Mouse (Mus musculus) forebrain, postnatal 0 days (tissue): ENCODE measurements around the gene Matn1. TPM values are rescaled to one million over a fixed set of nuclear protein-coding genes. Genes with fewer than 3 reads are reported as not detected.

Source experiments
- ATAC-seq: fragments of 200-750 bp; cut with Nextera tagmentation; 2 replicates; pipeline ENCODE4 v1.8.0; 2017; ENCODE audit warnings: mild to moderate bottlenecking, moderate library complexity
- DNase-seq: peaks from one replicate; pipeline ENCODE4 v3.0.0-alpha.2; 2015
- H3K27ac ChIP-seq: fragments of 300-500 bp; sonication (generic); 2 replicates; pipeline ENCODE4 v1.5.1; 2014; ENCODE audit warnings: low read depth, mild to moderate bottlenecking, antibody characterized with exemption, low read length, moderate library complexity, mixed read lengths
- H3K27me3 ChIP-seq: fragments of 300-500 bp; sonication (generic); 2 replicates; pipeline ENCODE4 v1.6.1; 2014; ENCODE audit warnings: mild to moderate bottlenecking, low read length, mixed read lengths; ENCODE audit not compliant: insufficient read depth
- H3K36me3 ChIP-seq: fragments of 300-500 bp; sonication (generic); 2 replicates; pipeline ENCODE4 v1.6.1; 2014; ENCODE audit warnings: mild to moderate bottlenecking, moderate library complexity; ENCODE audit not compliant: insufficient read depth
- H3K4me1 ChIP-seq: fragments of 300-500 bp; sonication (generic); 2 replicates; pipeline ENCODE4 v1.6.1; 2014; ENCODE audit warnings: antibody characterized with exemption; ENCODE audit not compliant: insufficient read depth
- H3K4me2 ChIP-seq: fragments of 300-500 bp; sonication (generic); 2 replicates; pipeline ENCODE4 v1.6.1; 2014; ENCODE audit warnings: low read depth, mild to moderate bottlenecking, moderate library complexity
- H3K4me3 ChIP-seq: fragments of 300-500 bp; sonication (generic); 2 replicates; pipeline ENCODE4 v1.5.1; 2014; ENCODE audit warnings: low read depth, low read length, mixed read lengths
- H3K9ac ChIP-seq: fragments of 300-500 bp; sonication (generic); 2 replicates; pipeline ENCODE4 v1.6.1; 2014; ENCODE audit warnings: mild to moderate bottlenecking
- H3K9me3 ChIP-seq: fragments of 300-500 bp; sonication (generic); 2 replicates; pipeline ENCODE4 v1.6.1; 2016; ENCODE audit warnings: low read length
- CTCF ChIP-seq: sonication (generic); IDR thresholded peaks from 2 replicates; pipeline ENCODE4 v1.5.1; 2016; ENCODE audit warnings: antibody characterized with exemption, control low read depth, low read depth
- WGBS: fragments of 180-500 bp; shearing (Covaris S2); extraction: QIAGEN DNeasy Blood & Tissue Kit; methylation state at CpG from one replicate; pipeline ENCODE4 v1.1.7; 2014; 5-methylcytosine and 5-hydroxymethylcytosine counted together
- polyA plus RNA-seq: library from polyadenylated mRNA; unstranded; fragments of >200 nt; fragmentation: Nextera tagmentation; extraction: Ambion mirVana; gene quantifications from 2 replicates; pipeline ENCODE4 v1.2.1, GENCODE M21; 2015
- total RNA-seq: library from RNA; depleted of rRNA; stranded (reverse); fragments of >200 nt; gene quantifications from 2 replicates; pipeline ENCODE4 v1.2.3, GENCODE M21; 2014

Matn1 gene
- total and polyA plus RNA-seq, 2 experiments from 2014 or later, result 0.24 to 0.27 TPM

DNA sequence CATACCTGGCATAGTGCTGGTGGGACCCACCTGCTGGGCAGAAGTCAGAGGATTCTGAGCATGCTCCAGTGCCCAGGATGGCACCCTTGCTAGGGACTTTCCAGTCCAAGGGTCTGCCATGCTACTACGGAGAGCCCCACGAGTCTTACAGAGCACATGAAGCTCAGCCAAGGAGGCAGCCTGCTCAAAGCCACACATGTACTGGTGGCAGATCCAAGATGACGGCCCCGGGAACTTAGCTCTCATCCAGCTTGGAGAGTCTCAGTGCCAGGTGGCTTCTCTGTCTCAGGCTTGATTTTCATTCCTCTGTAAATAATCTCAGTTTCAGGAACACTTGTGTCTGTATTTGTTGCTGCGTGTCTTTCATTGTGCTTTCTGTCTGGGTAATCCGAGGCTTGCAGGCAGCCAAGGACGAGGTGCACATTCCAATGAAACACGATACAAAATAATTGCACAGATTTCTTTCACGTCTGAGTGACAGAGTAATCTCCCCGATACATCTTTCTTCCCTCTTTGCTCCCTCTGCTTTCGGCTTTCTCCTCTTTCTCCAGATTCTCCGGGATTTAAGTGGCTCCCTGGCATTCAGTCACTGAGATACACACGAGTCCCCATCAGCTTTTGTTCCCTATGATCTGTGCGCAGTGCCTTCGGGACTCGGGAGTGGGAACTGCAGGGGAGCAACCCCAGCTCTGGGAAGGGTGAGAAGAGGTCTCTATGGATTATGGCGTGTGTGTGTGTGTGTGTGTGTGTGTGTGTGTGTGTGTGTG, 40.4 kb downstream of the Matn1 start:
- DNase-seq (peak; percentile 75), ATAC-seq (peak; percentile 88)
- Histone ChIP-seq H3K4me3 (no peak overlapping the region), H3K4me2 (peak overlapping the region; percentile 10; the same call in 1 of the 2 replicates), H3K9ac (0 out of 2 replicates have a peak overlapping the region, but pooled peaks have one; percentile 1), H3K4me1 (0 out of 2 replicates have a peak, but pooled peaks cover 4% of the 10 kb centered on the region), H3K27me3 (no peaks in the 10 kb centered on the region), H3K27ac (peak overlapping the region; percentile 71), H3K9me3 (no peaks in the 10 kb centered on the region), H3K36me3 (no peaks in the 10 kb centered on the region)
- no peak for TF ChIP-seq CTCF
- WGBS, result 12% methylated on average over 17 of the region's 17 CpGs

DNA sequence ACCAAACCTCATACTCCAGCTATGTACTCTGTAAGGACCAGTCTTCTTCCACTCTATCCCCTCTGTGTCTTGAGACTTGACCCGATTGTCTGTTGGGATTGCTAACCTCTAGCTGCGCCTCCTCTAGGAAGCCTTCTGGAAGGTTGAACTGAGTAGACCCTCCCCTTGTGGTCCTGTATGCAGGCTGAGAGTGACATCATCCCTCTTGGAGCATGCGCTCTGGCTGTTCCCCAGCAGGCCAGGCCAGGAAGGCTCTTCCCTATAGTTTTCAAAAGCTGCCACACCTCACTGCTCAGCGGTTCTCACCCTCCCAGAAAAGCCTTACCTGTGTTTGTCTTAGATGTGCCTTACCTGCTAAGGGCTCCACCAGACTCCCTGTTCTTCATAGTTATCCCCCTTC, 42.9 kb downstream of the Matn1 start:
- DNase-seq (no peak), ATAC-seq (no peak)
- Histone ChIP-seq H3K4me1 (0 out of 2 replicates have a peak, but pooled peaks cover 4% of the 10 kb centered on the region), H3K27me3 (no peaks in the 10 kb centered on the region), H3K27ac (no peak overlapping the region), H3K9me3 (no peaks in the 10 kb centered on the region), H3K9ac (no peak overlapping the region), H3K36me3 (no peaks in the 10 kb centered on the region), H3K4me2 (no peak overlapping the region), H3K4me3 (no peak overlapping the region)
- 86% methylated on average over 4 of the region's 4 CpGs for WGBS
- no peak for TF ChIP-seq CTCF

DNA sequence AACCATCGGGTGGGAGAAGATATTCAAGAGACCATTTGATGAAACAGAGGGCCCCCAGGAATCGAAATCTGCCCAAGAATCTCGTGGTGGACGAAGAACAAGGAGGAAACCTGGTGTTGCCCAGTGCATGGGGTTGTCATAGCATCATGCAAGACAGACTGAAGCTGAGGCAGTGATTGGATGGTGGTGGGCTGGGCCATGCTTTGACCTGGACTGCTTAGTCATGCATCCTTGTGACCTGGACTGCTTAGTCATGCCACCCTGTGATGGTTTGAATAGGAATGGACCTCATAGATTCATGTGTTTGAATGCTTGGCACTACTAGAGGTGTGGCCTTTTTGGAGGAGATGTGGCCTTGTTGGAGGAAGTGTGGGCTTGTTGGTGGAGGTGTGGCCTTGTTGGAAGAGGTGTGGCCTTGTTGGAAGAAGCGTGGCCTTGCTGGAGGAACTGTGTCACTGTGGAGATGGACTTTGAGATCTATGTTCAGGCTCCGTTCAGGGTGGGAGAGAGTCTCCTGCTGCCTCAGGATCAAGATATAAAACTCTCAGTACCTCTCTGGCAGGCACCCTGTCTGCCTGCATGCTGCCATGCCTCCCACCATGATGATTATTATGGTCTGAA, 44.1 kb downstream of the Matn1 start:
- Histone ChIP-seq H3K9ac (no peak overlapping the region), H3K27ac (no peak overlapping the region), H3K36me3 (no peaks in the 10 kb centered on the region), H3K4me3 (no peak overlapping the region), H3K4me2 (no peak overlapping the region), H3K27me3 (no peaks in the 10 kb centered on the region), H3K4me1 (0 out of 2 replicates have a peak, but pooled peaks cover 4% of the 10 kb centered on the region), H3K9me3 (no peaks in the 10 kb centered on the region)
- 90% methylated on average over 6 of the region's 6 CpGs for WGBS
- no peak for TF ChIP-seq CTCF
- no peak for ATAC-seq
- no peak for DNase-seq

DNA sequence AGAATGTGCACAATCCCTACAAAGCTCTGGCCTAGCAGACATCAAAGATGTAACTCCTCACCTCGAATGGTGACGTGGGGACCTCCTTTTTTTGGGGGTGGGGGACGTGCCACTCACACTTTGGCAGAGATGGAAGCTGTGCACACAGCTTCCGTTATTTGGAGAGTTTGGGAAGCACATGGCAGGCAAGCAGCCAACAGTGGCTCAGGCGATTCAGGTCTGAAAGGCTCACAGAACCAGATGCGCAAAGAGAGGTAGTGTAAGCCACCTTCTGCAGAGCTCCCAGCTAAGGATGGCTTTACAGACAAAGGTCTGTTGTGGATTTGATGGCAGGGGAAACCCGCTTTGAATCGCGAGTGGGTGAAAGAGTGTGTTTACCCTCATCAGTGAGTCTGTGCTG, 45.0 kb downstream of the Matn1 start:
- ATAC-seq, result peak; percentile 17; the same call in 1 of the 2 replicates
- 0 out of 2 replicates have a peak, but pooled peaks cover 3% of the 10 kb centered on the region for H3K4me1 ChIP-seq
- 22% methylated on average over 9 of the region's 9 CpGs for WGBS
- H3K27ac ChIP-seq, result no peak overlapping the region
- no peaks in the 10 kb centered on the region for H3K36me3 ChIP-seq
- no peak overlapping the region for H3K4me3 ChIP-seq
- H3K27me3 ChIP-seq, result no peaks in the 10 kb centered on the region
- H3K4me2 ChIP-seq, result no peak overlapping the region
- H3K9me3 ChIP-seq, result no peaks in the 10 kb centered on the region
- H3K9ac ChIP-seq, result no peak overlapping the region
- no peak for TF ChIP-seq CTCF
- DNase-seq, result peak; percentile 55

DNA sequence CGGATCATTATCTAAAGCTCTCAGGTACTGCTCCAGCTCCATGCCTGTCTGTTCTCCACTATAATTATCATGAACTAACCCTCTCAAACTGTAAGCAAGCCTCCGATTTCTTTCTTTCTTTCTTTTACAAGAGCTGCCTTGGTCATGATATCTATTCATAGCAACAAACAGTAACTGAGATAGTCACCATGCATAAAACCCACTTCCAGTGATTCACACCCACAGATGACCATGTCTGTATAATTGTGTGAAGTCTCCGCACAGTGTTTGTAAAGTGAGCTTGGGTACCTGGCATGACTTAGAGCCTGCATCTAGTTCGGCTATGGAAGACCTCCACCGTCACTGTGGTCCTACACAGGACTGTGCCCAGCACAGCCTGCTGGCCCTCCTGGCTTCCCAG, 46.8 kb downstream of the Matn1 start:
- WGBS, result 97% methylated on average over 5 of the region's 5 CpGs

DNA sequence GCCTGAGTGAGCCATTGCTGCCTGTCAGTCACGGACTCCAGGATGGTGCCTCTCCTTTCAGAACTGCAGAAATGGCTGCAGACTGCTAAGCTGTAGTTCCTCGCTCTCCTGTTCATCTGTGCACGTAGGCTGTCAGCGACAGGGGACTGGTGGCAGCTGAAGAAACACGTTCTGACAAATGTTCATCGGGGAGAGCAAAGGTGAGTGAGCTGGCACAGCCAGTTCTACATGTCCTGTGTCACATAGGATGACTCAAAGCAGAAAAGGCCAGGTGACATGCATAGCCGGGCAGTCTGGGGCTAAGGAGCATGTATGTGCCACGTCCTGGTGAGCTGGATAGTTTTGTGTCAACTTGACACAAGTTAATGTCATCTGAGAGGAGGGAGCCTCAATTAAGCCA, 50.4 kb downstream of the Matn1 start:
- ATAC-seq (no peak), DNase-seq (no peak)
- 90% methylated on average over 8 of the region's 8 CpGs for WGBS
- Histone ChIP-seq H3K27me3 (no peaks in the 10 kb centered on the region), H3K36me3 (no peaks in the 10 kb centered on the region), H3K9me3 (no peaks in the 10 kb centered on the region), H3K9ac (no peak overlapping the region), H3K27ac (no peak overlapping the region), H3K4me3 (no peak overlapping the region), H3K4me1 (no peaks in the 10 kb centered on the region), H3K4me2 (no peak overlapping the region)
- TF ChIP-seq CTCF, result no peak

More for the DNA sequence above, 46.8 kb downstream of the Matn1 start:
- no peaks in the 10 kb centered on the region for H3K9me3 ChIP-seq
- H3K27me3 ChIP-seq, result no peaks in the 10 kb centered on the region
- no peak overlapping the region for H3K4me3 ChIP-seq
- DNase-seq, result no peak
- no peak overlapping the region for H3K27ac ChIP-seq
- no peak for TF ChIP-seq CTCF
- no peaks in the 10 kb centered on the region for H3K4me1 ChIP-seq
- no peak for ATAC-seq
- no peak overlapping the region for H3K9ac ChIP-seq
- H3K36me3 ChIP-seq, result no peaks in the 10 kb centered on the region
- no peak overlapping the region for H3K4me2 ChIP-seq
